Mouse (Mus musculus): Measurements from ENCODE around the gene Clca3a2. TPM values are rescaled to one million over a fixed set of nuclear protein-coding genes. Genes with fewer than 3 reads are reported as not detected.
"Not testable (repeated sequence)": the region's sequence is repeated elsewhere in the genome, so short reads cannot be mapped to it uniquely, and the experiment has no call there.

The Clca3a2 gene
- total RNA-seq, 2 experiments from 2014 or later, result 0.66 to 1.1 TPM

DNA sequence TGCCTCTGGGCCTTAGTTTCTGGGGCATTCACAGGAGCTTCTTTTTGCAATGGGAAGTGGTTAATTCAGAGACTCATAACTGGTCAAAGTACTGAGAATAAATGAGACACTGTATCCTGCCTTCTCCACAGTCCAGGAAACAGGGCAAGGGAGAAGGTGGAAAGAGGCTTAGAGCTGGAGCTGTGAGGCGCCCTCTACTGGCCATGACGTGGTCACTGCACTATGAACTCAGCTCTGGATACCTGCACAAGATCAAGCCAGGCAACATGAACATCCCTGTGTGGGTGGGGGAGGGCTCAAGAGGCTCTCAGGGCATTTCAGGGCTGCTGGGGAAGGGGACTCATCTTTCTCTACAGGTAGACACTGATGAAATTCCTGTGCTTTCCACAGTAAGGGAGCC, 66.2 kb downstream of the Clca3a2 start:
- intact Hi-C loops (cut with DNase I), result no loop called here
- no peak for DNase-seq (ENCODE audit: low spot score in 2 of 2)

DNA sequence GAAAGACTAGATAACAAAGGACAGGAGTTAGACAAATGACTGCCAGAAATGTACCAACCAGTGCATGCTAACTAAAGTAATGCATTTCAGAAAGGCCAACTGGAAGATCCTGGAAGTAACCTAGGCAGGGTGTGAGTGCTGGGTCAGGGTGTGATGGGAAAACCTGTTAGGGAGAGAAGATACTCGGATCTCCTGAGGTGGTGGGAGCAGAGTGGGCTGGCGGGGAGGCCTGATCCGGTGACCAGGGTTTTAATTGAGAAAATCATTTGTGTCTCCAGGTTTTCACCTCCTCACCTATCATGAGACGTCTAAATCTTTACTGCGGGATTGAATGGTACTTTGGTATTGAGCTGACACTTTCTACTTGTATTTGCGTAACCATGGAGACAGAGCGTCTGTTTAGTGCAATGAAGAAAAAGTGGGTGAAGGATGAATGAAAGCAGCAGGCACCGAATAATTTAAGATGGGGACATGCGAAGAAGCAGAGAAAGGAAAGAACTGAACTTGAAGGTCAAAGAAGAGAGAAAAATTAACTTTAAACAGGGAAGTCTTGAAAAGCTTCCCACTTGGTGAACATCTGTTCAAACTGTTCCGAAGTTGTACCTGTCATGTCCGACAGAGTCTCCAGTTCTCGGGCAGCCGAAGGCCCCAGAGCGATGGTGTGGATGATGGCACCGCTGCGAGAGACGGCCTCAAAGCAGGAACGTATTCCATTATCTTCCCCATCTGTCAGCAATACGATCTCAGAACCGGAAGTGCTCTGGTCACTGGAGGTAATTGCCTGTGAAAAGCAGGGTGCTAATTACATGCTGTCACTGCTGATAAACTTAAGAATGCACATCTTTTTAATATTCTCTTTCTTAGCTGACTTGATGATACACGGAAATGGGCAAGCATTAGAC, 70.0 kb downstream of the Clca3a2 start:
- intact Hi-C loops (cut with DNase I), result not testable (repeated sequence)
- DNase-seq (ENCODE audit: low spot score in 2 of 2), result peak in 1 of 2 experiments; percentile 22

DNA sequence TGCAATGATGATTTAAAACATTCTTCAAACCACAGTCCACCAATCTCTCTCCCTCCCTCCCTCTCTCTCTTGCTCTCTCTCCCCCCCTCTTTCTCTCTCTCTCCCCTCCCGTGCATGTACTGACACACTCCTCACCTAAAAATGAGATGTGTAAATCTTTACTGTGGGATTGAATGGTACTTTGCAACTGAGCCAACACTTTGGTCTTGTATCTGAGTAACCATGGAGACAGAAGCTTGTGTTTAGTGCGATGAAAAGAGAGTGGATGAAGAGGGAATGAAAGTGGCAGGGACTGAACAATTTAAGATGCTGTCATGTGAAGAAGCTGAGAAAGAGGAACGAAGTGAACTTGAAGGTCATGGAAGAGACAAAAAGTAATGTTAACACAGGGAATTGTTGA, 71.6 kb downstream of the Clca3a2 start:
- intact Hi-C loops (cut with DNase I), result not testable (repeated sequence)
- DNase-seq (ENCODE audit: low spot score in 2 of 2), result peak in 1 of 2 experiments; percentile 36

Other genes starting within 250 kb of the Clca3a2 start
- gene Hs2st1, start 249.3 kb downstream of the Clca3a2 start, total RNA-seq (2021), result 10 to 100 TPM; 57.2 to 65.1 TPM
- gene Selenof, start 249.2 kb downstream of the Clca3a2 start, total RNA-seq (2021), result 100 to 1,000 TPM; 272 to 276 TPM
- gene Sh3glb1, start 99.2 kb downstream of the Clca3a2 start, total RNA-seq (2021), result 10 to 100 TPM; 82.3 TPM
- gene Clca3a1, start 58.5 kb downstream of the Clca3a2 start, total RNA-seq (2021), result under 1 TPM; 0.63 to 0.75 TPM
- gene Clca3b, start 29.9 kb upstream of the Clca3a2 start, total RNA-seq (2021), result not detected
- gene Clca4b, start 113.0 kb upstream of the Clca3a2 start, total RNA-seq (2021), result not detected
- gene Clca4a, start 155.6 kb upstream of the Clca3a2 start, total RNA-seq (2021), result not detected
- not detected for gene Clca1, start 213.3 kb upstream of the Clca3a2 start, total RNA-seq (2021)